In genomic region chr11:40690444-40691127, GRCm38 (mm10) we compare ENCODE assay signal across 8 mouse cellular contexts. TPM values are rescaled to one million over a fixed set of nuclear protein-coding genes. Genes with fewer than 3 reads are reported as not detected.
DNase-seq lines count a peak whose midpoint lies in the region; ATAC-seq and TF ChIP-seq lines count a peak whose summit lies in the region.

No protein-coding gene starts in this region.

- no peak overlapping the region for H3K27ac ChIP-seq in kidney, postnatal 0 days
- no peak overlapping the region for H3K27ac ChIP-seq in forebrain, embryonic 15.5 days (replicated peaks)
- no peak overlapping the region for H3K27ac ChIP-seq in liver, embryonic 16.5 days (ENCODE audit: low read length)

- H3K4me1 ChIP-seq in kidney, postnatal 0 days (replicated peaks; ENCODE audit: insufficient read depth, low read length) = peaks cover 9% of the 10 kb centered on the region; the same call in 1 of the 2 replicates
- H3K4me1 ChIP-seq in forebrain, embryonic 15.5 days = peaks cover 41% of the 10 kb centered on the region
- H3K4me1 ChIP-seq in liver, embryonic 16.5 days (ENCODE audit: control insufficient read depth, low read depth, low read length) = peaks cover 26% of the 10 kb centered on the region

- H3K9ac ChIP-seq in kidney, postnatal 0 days (ENCODE audit: low read depth, low read length) = no peak overlapping the region
- H3K9ac ChIP-seq in forebrain, embryonic 15.5 days (replicated peaks) = no peak overlapping the region
- H3K9ac ChIP-seq in liver, embryonic 16.5 days (ENCODE audit: low read depth, low read length) = no peak overlapping the region

- H3K9me3 ChIP-seq in kidney, postnatal 0 days (replicated peaks; ENCODE audit: low read length) = no peaks in the 10 kb centered on the region
- no peaks in the 10 kb centered on the region for H3K9me3 ChIP-seq in forebrain, embryonic 15.5 days
- H3K9me3 ChIP-seq in liver, embryonic 16.5 days (replicated peaks; ENCODE audit: control insufficient read depth, low read length) = no peaks in the 10 kb centered on the region

- no peaks in the 10 kb centered on the region for H3K27me3 ChIP-seq in kidney, postnatal 0 days (ENCODE audit: insufficient read depth, low read length)
- H3K27me3 ChIP-seq in forebrain, embryonic 15.5 days = no peaks in the 10 kb centered on the region
- no peaks in the 10 kb centered on the region for H3K27me3 ChIP-seq in liver, embryonic 16.5 days (ENCODE audit: control insufficient read depth, insufficient read depth, low read depth, low read length)

- ATAC-seq in kidney, postnatal 0 days (replicated peaks; ENCODE audit: low FRiP score, low read depth) = no peak
- no peak for ATAC-seq in forebrain, embryonic 15.5 days (replicated peaks)
- ATAC-seq in liver, embryonic 16.5 days (ENCODE audit: low read depth) = no peak
- no peak for ATAC-seq in granulocyte monocyte progenitor cell, adult 5-6 weeks (replicated peaks; ENCODE audit: poor library complexity, severe bottlenecking)

- H3K36me3 ChIP-seq in kidney, postnatal 0 days (ENCODE audit: insufficient read depth, low read length) = 0 out of 2 replicates have a peak, but pooled peaks cover 12% of the 10 kb centered on the region
- H3K36me3 ChIP-seq in forebrain, embryonic 15.5 days = peaks cover 10% of the 10 kb centered on the region; the same call in 1 of the 2 replicates
- no peaks in the 10 kb centered on the region; the same call in 1 of the 2 replicates for H3K36me3 ChIP-seq in liver, embryonic 16.5 days (ENCODE audit: control insufficient read depth, insufficient read depth)

- peak overlapping the region; percentile 92 for H3K4me2 ChIP-seq in kidney, postnatal 0 days (ENCODE audit: low read length)
- peak overlapping the region; percentile 94; the same call in 1 of the 2 replicates for H3K4me2 ChIP-seq in forebrain, embryonic 15.5 days (replicated peaks)
- peak overlapping the region; percentile 91 for H3K4me2 ChIP-seq in liver, embryonic 16.5 days (ENCODE audit: low read depth, low read length)

- 46% methylated on average over 5 of the region's 5 CpGs for WGBS in kidney, postnatal 0 days
- 59% methylated on average over 5 of the region's 5 CpGs for WGBS in forebrain, embryonic 15.5 days
- 32% methylated on average over 5 of the region's 5 CpGs for WGBS in liver, embryonic 16.5 days (ENCODE audit: insufficient replicate concordance)

- peak; percentile 34 for DNase-seq in kidney, postnatal 0 days (ENCODE audit: low spot score)
- DNase-seq in kidney, adult 11 months = no peak
- DNase-seq in ZHBTc4 (ENCODE audit: low read depth, low spot score) = peak; percentile 14
- no peak for DNase-seq in spleen, adult 18-20 months
- DNase-seq in cerebellum, postnatal 36 days = no peak

- H3K4me3 ChIP-seq in kidney, postnatal 0 days (replicated peaks; ENCODE audit: low read depth, low read length) = no peak overlapping the region
- H3K4me3 ChIP-seq in forebrain, embryonic 15.5 days = 0 out of 2 replicates have a peak overlapping the region, but pooled peaks have one; percentile 90
- H3K4me3 ChIP-seq in liver, embryonic 16.5 days (ENCODE audit: low read depth, low read length) = no peak overlapping the region

- TF ChIP-seq CTCF in kidney, postnatal 0 days (IDR thresholded peaks at IDR 0.05; ENCODE audit: low read depth) = no peak

RNA-seq across cellular contexts. Expression of gene Mat2b, which starts 4.4 kb away (rescaled TPM):
- 118 and 121 TPM in 2 replicates for polyA plus RNA-seq in kidney, postnatal 0 days (2015; fragmentation: Nextera tagmentation; extraction: Ambion mirVana)
- 76.6 and 78.8 TPM in 2 replicates for polyA plus RNA-seq in forebrain, embryonic 15.5 days (2015; fragmentation: Nextera tagmentation; extraction: Ambion mirVana)
- polyA plus RNA-seq in liver, embryonic 16.5 days (2015; fragmentation: Nextera tagmentation; extraction: Ambion mirVana) = 49.4 and 53.1 TPM in 2 replicates
- 76.7 and 94.3 TPM in 2 replicates for total RNA-seq in granulocyte monocyte progenitor cell, adult 5-6 weeks (2014; fragmentation: Nextera tagmentation)
- total RNA-seq in granulocyte monocyte progenitor cell, adult 5-6 weeks (2017) = 111 and 159 TPM in 2 replicates

RNA-seq across cellular contexts. Expression of gene Hmmr, which starts 42.6 kb away (rescaled TPM):
- polyA plus RNA-seq in kidney, postnatal 0 days (2015; fragmentation: Nextera tagmentation; extraction: Ambion mirVana) = 16.4 and 19.3 TPM in 2 replicates
- polyA plus RNA-seq in forebrain, embryonic 15.5 days (2015; fragmentation: Nextera tagmentation; extraction: Ambion mirVana) = 18.2 and 21.0 TPM in 2 replicates
- 45.2 and 53.3 TPM in 2 replicates for polyA plus RNA-seq in liver, embryonic 16.5 days (2015; fragmentation: Nextera tagmentation; extraction: Ambion mirVana)
- 11.1 and 27.0 TPM in 2 replicates for total RNA-seq in granulocyte monocyte progenitor cell, adult 5-6 weeks (2014; fragmentation: Nextera tagmentation)
- 71.2 and 85.8 TPM in 2 replicates for total RNA-seq in granulocyte monocyte progenitor cell, adult 5-6 weeks (2017)

RNA-seq across cellular contexts. Expression of gene Nudcd2, which starts 42.9 kb away (rescaled TPM):
- polyA plus RNA-seq in kidney, postnatal 0 days (2015; fragmentation: Nextera tagmentation; extraction: Ambion mirVana) = 136 and 147 TPM in 2 replicates
- 78.7 and 80.2 TPM in 2 replicates for polyA plus RNA-seq in forebrain, embryonic 15.5 days (2015; fragmentation: Nextera tagmentation; extraction: Ambion mirVana)
- polyA plus RNA-seq in liver, embryonic 16.5 days (2015; fragmentation: Nextera tagmentation; extraction: Ambion mirVana) = 63.3 and 68.0 TPM in 2 replicates
- total RNA-seq in granulocyte monocyte progenitor cell, adult 5-6 weeks (2014; fragmentation: Nextera tagmentation) = 77.5 and 108 TPM in 2 replicates
- 176 and 201 TPM in 2 replicates for total RNA-seq in granulocyte monocyte progenitor cell, adult 5-6 weeks (2017)

Comparison
In these comparisons a context has a peak if more than half of its experiments do, and no peak if none do; other contexts are left out.
1. DNase-seq: peak in kidney, postnatal 0 days (single experiment) and ZHBTc4 (single experiment); none in kidney, adult 11 months (single experiment), spleen, adult 18-20 months (0 of 2) and cerebellum, postnatal 36 days (0 of 2).
2. Peak in every context shown above with its lines, with median percentiles within 50 percentile points of each other: H3K4me2 ChIP-seq.